Mouse (Mus musculus) brain, embryonic 18.5 days (tissue): ENCODE measurements at regions not wholly inside any gene's neighbourhood (a gene's known extent, or its start where the extent isn't known, plus 50 kb on each side); places are given as distances from the start of the nearest gene placed in this dataset.
A peak's percentile ranks its signal among the peaks of the same experiment; 100 is the strongest.
"Not testable (repeated sequence)": the region's sequence is repeated elsewhere in the genome, so short reads cannot be mapped to it uniquely, and the experiment has no call there.

Source experiments
- DNase-seq: peaks from one replicate; pipeline ENCODE4 v3.0.0-alpha.2; 2012; ENCODE audit warnings: low read depth, low spot score

DNA sequence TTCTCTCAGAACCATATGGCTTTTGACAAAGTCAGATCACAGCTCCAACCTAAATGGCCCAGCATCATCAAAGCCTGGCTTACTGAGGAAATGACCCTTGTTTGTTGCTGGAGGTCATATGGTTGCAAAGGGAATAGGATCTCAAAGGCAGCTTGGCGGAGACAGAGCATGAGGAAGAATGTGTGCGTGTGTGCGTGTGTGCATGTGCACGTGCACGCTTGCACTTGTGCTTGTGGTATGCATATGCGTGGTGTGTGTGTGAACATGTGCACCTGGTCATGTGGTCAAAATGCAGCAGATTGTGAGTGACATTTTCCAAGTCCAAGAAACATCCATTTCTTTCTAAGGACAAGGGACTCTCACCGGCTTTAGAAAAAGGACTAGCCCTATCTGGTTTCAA is 216.9 kb downstream of the Dact1 start:
- no peak for DNase-seq

GRCm38 (mm10) chr12:71532161-71532560 is 222.5 kb downstream of the Dact1 start:
- no peak for DNase-seq

GRCm38 (mm10) chr12:71532708-71533450 is 223.2 kb downstream of the Dact1 start:
- no peak for DNase-seq

DNA sequence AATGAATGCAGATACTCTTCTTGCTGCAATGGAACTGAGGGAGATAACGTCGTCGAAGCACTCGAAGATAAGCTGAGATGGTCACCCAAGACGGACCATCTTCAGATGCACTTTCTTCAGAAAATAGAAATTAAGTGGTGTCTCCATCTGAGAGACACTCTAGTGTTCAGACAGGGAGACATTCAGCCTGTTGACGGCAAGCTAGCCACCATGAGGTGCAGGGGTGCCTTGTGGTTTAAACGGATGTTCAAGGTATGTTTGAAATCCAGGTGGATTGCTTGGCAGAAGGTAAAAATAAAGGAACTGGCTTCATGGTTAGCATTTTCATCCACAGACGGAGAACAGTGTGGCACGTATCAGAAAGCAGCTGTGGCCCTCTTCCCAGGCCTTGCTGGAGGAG is 224.0 kb downstream of the Dact1 start:
- no peak for DNase-seq

GRCm38 (mm10) chr12:71534199-71534598 is 224.5 kb downstream of the Dact1 start:
- DNase-seq: peak; percentile 57

DNA sequence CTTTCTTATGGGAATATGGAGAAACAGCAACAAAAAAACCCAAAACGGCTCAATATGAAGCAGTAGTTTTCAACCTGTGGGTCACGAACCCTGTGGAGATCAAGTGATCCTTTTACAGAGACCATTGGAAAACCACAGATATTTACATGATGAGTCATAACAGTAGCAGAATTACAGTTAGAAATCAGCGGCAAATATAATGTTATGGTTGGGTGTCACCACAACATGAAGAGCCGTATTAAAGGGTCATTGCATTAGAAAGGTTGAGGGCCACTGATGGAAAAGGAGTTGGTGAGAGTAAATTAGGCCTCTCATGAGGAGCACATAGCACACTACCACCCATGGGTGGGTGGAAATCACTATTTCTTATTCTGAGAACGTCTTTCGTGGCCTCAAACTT is 225.6 kb downstream of the Dact1 start:
- DNase-seq: no peak

- DNase-seq: not testable (repeated sequence)
Measured at GRCm38 (mm10) chr12:71535831-71536230, 226.1 kb downstream of the Dact1 start.

GRCm38 (mm10) chr12:71538691-71539090 is 229.0 kb downstream of the Dact1 start:
- no peak for DNase-seq

- DNase-seq: no peak
Measured at GRCm38 (mm10) chr12:71540279-71540678, 230.6 kb downstream of the Dact1 start.

DNA sequence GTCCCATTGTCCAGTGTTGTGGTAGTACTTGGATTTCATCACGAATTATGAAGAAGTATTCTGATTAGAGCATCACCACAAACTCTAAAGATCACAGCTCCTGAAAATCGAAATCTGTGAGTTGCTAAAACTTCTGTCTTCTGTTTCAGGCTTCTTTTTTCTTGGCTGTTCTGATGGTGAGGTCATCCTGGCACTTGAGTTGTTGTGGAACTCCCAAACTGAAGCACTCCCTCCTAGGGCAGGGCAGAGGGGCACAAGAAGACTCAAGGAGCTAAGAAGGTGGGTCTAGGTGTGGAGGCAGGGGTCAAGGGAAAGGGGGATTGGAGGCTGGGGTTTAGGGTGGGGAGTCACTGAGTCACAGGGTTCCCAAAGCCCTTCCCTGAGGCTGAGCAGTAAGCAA is 232.3 kb downstream of the Dact1 start:
- no peak for DNase-seq

DNA sequence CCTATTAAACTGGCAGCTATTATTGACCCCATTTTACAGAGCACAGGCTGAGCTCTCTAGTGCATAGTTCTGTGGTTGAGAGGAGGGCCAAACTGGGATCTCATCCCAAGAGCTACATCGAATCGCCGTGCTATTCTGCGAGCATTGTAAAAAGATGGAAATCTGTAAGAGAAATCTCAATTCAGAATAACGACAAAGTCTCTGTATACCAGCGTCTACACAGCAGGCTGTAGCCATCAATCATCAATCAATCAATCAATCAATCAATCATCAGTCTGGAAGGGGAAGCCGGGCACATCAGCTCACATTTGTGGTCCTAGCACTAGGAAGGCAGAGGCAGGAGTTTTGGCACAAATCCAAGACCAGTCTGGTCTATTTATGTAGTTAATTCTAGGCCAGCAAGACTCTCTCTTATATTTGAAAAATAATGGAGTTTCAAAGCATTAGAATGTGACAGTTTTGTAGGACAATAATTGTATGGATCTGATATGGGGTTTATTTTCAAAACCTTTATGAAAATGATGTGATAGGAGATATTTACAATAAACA is 234.0 kb downstream of the Dact1 start:
- no peak for DNase-seq

DNA sequence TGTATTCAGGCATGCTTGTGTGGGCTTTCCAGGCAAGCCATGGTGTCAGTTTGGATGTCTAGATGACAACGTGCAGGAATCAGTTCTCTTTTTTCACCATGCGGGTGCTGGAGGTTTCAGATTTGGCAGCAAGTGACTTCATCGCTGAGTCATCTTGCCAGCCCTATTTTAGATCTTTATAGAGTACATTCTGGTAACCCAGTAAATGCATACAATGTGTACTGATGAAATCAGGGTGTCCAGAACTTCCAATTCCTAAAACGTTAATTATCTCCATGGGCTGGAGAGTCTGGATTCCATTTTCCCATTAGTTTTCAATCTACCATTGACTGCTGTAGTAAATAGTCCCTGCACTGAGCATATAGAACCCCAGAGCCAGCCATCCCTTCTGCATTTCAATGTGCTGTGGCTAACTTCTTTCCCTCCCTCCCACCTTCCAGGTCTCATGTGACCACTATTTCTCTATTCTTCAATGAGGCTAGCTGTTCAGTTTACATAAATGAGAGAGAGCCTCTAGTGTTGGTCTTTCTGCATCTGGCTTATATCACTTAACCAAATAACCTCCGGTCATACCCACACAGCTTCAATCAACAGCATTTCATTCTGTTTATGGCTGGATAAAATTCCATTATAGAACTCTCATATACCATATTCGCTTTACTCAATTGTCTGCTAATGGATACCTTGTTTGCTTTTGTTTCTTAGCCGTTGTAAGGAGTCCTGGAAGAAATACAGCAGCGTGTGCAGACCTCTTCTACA is 234.9 kb downstream of the Dact1 start:
- DNase-seq: no peak

DNA sequence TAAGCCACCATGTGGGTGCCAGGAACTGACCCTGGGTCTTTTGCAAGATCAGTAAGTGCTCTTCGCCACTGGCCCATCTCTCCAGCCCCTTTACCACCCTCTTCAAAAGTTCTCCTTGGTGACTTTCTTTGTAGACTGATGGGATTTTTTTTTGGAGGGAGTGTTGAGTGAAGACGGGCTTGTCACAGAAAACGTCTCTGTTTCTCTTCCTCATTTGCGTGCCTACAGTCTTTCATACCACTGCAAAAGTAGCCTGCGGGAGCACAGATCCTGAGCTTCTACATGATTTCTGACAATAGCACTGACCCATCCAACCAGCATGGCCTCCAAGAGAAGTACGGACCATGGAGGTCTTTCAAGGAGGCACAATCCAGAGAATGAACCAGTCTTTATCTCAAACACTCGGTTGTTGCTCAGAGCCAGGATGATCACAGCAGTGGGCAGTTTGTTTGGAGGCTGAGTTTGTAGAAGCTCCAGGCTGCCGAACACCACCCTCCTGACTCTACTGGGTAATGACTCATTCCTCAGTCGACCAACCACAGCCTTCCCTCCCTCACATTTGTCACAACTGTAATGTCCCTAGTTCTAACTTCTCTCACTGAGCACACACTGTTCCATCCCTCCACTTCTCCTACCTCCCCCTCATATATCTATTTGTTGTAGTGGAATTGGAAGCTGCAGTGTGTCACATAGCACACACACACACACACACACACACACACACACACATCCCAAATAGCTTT is 237.0 kb downstream of the Dact1 start:
- no peak for DNase-seq

DNA sequence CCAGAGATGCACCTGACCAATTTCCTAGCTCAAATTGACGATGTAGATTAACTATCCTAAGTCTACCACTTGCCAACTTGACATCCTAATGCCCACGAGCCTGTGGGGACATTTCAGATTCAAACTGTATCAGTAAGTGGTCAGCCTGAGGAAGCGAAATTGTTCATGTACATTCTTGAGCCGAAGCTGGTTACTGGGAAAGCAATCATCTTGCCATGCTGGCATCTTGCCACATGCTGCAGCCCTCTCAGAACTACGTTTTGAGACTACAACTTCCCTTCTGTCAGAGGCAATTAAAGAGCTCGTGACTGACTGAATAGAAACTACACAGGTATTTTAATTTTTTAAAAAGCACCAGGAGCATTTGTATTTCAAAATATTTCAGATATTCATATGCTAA is 239.7 kb downstream of the Dact1 start:
- no peak for DNase-seq

- DNase-seq: no peak
Measured at GRCm38 (mm10) chr12:71554212-71554611, 244.5 kb downstream of the Dact1 start.

GRCm38 (mm10) chr12:71561259-71561658 is 251.6 kb downstream of the Dact1 start:
- DNase-seq: no peak

DNA sequence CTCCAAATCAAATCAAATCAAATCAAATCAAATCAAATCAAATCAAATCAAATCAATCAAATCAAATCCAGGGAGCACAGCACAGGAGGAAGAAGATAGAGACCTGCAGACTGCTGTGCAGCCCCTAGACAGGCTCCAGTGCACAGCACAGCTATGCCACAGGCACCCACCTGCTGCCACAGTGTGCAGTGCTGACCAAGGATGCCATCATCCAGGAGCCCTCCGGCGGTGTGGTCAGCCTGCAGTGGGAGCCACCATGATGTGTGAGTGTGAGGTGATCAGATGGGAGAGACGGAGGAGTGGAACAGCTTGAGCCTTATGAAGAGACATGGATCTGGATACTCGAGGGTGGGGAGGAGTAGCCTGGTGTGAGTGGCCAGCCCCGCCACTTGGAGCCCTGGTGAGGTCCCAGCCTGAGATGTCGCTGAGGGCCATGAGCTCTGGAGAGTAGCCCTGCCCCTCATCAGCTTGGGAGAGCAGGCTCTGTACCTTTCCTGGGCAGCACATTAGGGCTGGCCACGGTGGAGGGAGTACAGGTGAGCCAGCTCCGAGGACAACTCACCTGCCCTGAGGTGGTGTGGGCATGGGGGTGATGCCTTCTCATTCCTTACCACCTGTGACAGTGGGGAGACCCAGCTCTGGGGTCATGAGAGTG is 252.4 kb downstream of the Dact1 start:
- no peak for DNase-seq

- no peak for DNase-seq
Measured at GRCm38 (mm10) chr12:71563219-71563618, 253.5 kb downstream of the Dact1 start.

DNA sequence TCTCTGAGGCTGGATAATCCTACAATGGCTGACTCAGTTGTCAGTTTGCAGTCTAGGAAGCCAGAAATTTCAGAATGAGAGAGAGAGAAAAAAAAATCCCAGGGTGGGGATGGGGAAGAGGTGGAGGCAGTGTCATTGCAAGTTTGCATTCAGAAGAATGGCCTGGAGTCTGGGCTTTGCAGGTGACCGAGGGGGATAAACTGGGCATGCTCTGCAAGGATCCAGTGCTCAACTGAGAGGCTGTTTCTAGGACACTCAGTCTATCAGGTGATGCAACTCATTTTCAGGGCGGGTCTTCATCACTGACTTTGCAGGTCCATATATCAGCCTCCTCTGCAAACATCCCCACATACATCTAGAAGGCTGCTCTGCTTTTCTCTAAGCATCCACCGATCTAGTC is 256.7 kb downstream of the Dact1 start:
- no peak for DNase-seq

DNA sequence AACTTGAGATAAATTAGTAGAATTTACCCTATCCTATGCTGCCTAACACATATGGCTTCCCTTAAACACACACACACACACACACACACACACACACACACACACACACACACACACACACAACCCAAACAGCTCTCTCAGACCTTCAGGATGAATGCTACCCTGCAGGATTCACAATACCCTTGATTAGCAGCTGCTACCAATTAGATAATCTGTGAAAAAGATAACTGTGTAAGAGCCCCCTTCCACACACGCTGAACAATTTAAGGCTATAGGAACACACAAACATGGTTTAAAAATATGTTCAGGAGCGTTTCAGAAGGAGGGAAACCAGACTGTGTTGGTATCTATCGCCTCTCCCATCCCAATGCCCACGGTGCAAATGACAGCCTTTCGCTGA is 258.6 kb downstream of the Dact1 start:
- DNase-seq: no peak

DNA sequence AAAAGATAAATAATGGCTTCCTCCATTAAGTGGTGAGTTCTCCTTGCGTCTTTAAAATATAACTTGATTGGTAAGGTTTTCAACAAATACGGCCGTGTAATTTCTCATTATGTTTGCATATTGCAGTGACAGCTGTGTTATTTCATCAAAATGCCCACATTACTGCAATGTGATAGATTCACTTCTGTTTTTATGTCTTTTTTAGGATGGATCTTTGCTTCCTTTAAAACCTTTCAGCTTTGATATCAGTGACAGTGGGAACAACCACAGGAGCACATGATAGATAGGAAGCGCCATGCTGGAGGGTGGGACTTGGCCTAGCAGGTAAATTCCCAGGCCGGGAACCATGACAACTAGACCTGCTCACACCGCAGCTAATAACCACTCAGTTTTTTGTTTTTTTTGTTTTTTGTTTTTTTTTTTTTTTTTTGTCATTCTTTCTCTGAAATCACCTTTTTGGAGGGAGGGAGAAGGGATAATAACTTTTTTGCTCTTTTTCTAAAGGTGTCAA is 259.3 kb downstream of the Dact1 start:
- no peak for DNase-seq
